ENCODE assay signal across 17 mouse cellular contexts in the genomic region with DNA sequence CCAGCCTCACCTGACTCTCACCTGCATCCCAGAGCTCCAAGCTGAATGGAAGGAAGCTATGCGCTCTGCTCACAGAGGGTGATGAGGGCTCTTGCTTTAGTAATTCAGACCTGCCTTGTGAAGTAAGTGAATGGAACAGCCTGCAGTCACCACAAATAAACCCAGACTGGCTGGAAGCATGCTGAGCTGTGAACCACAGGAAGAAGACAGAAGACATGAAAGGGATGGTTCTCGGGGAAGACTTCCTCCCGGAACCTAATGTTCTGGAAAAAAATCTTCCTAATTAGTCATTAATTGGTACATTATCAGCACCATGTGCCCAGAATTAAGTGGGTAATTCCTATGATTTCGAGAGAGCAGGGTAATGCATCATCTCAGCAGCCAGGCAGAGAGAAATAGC.
A peak's percentile ranks its signal among the peaks of the same experiment; 100 is the strongest.
DNase-seq lines count a peak whose midpoint lies in the region; ATAC-seq and TF ChIP-seq lines count a peak whose summit lies in the region.
"Had no signal": no experiment of that assay in that cellular context is flagged by ENCODE, and none has a peak within 500 bp of the region (broad histone marks: within the 10 kb centered on the region; RNA-seq: fewer than 3 reads in every experiment).

No protein-coding gene starts in this region.

- no peak for TF ChIP-seq CTCF in cortical plate, adult 2 months (IDR thresholded peaks at IDR 0.05; ENCODE audit: extremely low read depth, insufficient read depth, low read length)

- peaks cover 17% of the 10 kb centered on the region; the same call in 1 of the 2 replicates for H3K4me1 ChIP-seq in hindbrain, embryonic 13.5 days (replicated peaks)
- H3K4me1 ChIP-seq in hindbrain, embryonic 10.5 days (replicated peaks), result peaks cover 12% of the 10 kb centered on the region; the same call in 1 of the 2 replicates
- peaks cover 11% of the 10 kb centered on the region for H3K4me1 ChIP-seq in cortical plate, adult 2 months (ENCODE audit: control insufficient read depth, insufficient read depth, low read length)
- H3K4me1 ChIP-seq: forebrain, embryonic 13.5 days; neural tube, embryonic 12.5 days had no signal

- DNase-seq in hindbrain, embryonic 10.5 days (ENCODE audit: low spot score), result no peak
- peak; percentile 41 for DNase-seq in right cerebral cortex, adult 18-20 months
- DNase-seq in right cerebral cortex, postnatal 4 days, result no peak
- no peak for DNase-seq in T-cell, adult 2 months (ENCODE audit: low spot score)
- DNase-seq in ovary, postnatal 36 days (ENCODE audit: low spot score), result no peak
- DNase-seq: heart, postnatal 36 days had no signal

- WGBS in hindbrain, embryonic 13.5 days, result 51% methylated on average over 4 of the region's 4 CpGs
- 64% methylated on average over 4 of the region's 4 CpGs for WGBS in hindbrain, embryonic 10.5 days

- no peak for ATAC-seq in hindbrain, embryonic 13.5 days (ENCODE audit: low FRiP score)
- ATAC-seq: forebrain, embryonic 13.5 days; intestine, embryonic 16.5 days; Patski had no signal

- H3K27ac ChIP-seq in hindbrain, embryonic 13.5 days, result peak overlapping the region; percentile 15; the same call in 1 of the 2 replicates
- H3K27ac ChIP-seq in hindbrain, embryonic 10.5 days, result no peak overlapping the region
- H3K27ac ChIP-seq in cortical plate, adult 2 months (ENCODE audit: insufficient read depth, low read length), result peak overlapping the region; percentile 80
- H3K27ac ChIP-seq: forebrain, embryonic 13.5 days; heart, embryonic 13.5 days; kidney, postnatal 0 days; liver, embryonic 14.5 days; midbrain, embryonic 12.5 days; neural tube, embryonic 12.5 days had no signal

- H3K9me3 ChIP-seq in hindbrain, embryonic 13.5 days, result no peaks in the 10 kb centered on the region
- H3K9me3 ChIP-seq in hindbrain, embryonic 10.5 days, result no peaks in the 10 kb centered on the region
- H3K9me3 ChIP-seq: forebrain, embryonic 13.5 days; heart, embryonic 13.5 days; limb, embryonic 13.5 days; midbrain, embryonic 12.5 days; neural tube, embryonic 12.5 days had no signal

- H3K4me3 ChIP-seq in hindbrain, embryonic 13.5 days, result no peak overlapping the region
- H3K4me3 ChIP-seq in hindbrain, embryonic 10.5 days, result no peak overlapping the region
- no peak overlapping the region for H3K4me3 ChIP-seq in cortical plate, adult 2 months (ENCODE audit: insufficient read depth, low read length)
- H3K4me3 ChIP-seq: forebrain, embryonic 13.5 days; heart, embryonic 13.5 days; limb, embryonic 13.5 days; midbrain, embryonic 12.5 days; neural tube, embryonic 12.5 days had no signal

- H3K4me2 ChIP-seq in hindbrain, embryonic 13.5 days, result no peak overlapping the region
- H3K4me2 ChIP-seq: forebrain, embryonic 13.5 days; heart, embryonic 13.5 days; limb, embryonic 13.5 days; midbrain, embryonic 12.5 days; neural tube, embryonic 12.5 days had no signal

- no peaks in the 10 kb centered on the region for H3K27me3 ChIP-seq in hindbrain, embryonic 13.5 days
- no peaks in the 10 kb centered on the region for H3K27me3 ChIP-seq in hindbrain, embryonic 10.5 days (ENCODE audit: insufficient read depth, poor library complexity, severe bottlenecking)
- H3K27me3 ChIP-seq: forebrain, embryonic 13.5 days; heart, embryonic 13.5 days; limb, embryonic 13.5 days; midbrain, embryonic 12.5 days; neural tube, embryonic 12.5 days; Patski had no signal

- H3K9ac ChIP-seq in hindbrain, embryonic 13.5 days, result no peak overlapping the region
- H3K9ac ChIP-seq: forebrain, embryonic 13.5 days; heart, embryonic 13.5 days; limb, embryonic 13.5 days; liver, embryonic 14.5 days; midbrain, embryonic 12.5 days; neural tube, embryonic 12.5 days had no signal

- no peaks in the 10 kb centered on the region for H3K36me3 ChIP-seq in hindbrain, embryonic 13.5 days
- H3K36me3 ChIP-seq in hindbrain, embryonic 10.5 days, result no peaks in the 10 kb centered on the region
- H3K36me3 ChIP-seq: heart, embryonic 13.5 days; limb, embryonic 13.5 days; midbrain, embryonic 12.5 days; neural tube, embryonic 12.5 days had no signal

- no peak for TF ChIP-seq POLR2A in cortical plate, adult 2 months (IDR thresholded peaks at IDR 0.05; ENCODE audit: extremely low read depth, insufficient read depth, low read length)
